Mouse (Mus musculus): Measurements from ENCODE around the gene Atad5.
"Not testable (repeated sequence)": the region's sequence is repeated elsewhere in the genome, so short reads cannot be mapped to it uniquely, and the experiment has no call there.

Atad5 gene

GRCm38 (mm10) chr11:80088917-80089816 lies at the start of gene Atad5:
Gene Atad5 (plus strand): TSS chr11:80089400.
- peak; percentile 90 for DNase-seq (ENCODE audit: low read depth)

- peak; percentile 79 for DNase-seq (ENCODE audit: low read depth)
Observed at GRCm38 (mm10) chr11:80042615-80043418, 46.4 kb upstream of the Atad5 start.

- no peak for DNase-seq (ENCODE audit: low read depth)
Observed at GRCm38 (mm10) chr11:80043419-80043817, 45.8 kb upstream of the Atad5 start.

- DNase-seq (ENCODE audit: low read depth) = no peak
Observed at GRCm38 (mm10) chr11:80046856-80047255, 42.3 kb upstream of the Atad5 start.

GRCm38 (mm10) chr11:80050088-80050487 lies 39.1 kb upstream of the Atad5 start:
- no peak for DNase-seq (ENCODE audit: low read depth)

- no peak for DNase-seq (ENCODE audit: low read depth)
Observed at GRCm38 (mm10) chr11:80052456-80052855, 36.7 kb upstream of the Atad5 start.

GRCm38 (mm10) chr11:80053171-80053570 lies 36.0 kb upstream of the Atad5 start:
- no peak for DNase-seq (ENCODE audit: low read depth)

GRCm38 (mm10) chr11:80054659-80055058 lies 34.5 kb upstream of the Atad5 start:
- no peak for DNase-seq (ENCODE audit: low read depth)

- DNase-seq (ENCODE audit: low read depth) = no peak
Observed at GRCm38 (mm10) chr11:80056141-80056540, 33.1 kb upstream of the Atad5 start.

- no peak for DNase-seq (ENCODE audit: low read depth)
Observed at GRCm38 (mm10) chr11:80062159-80062558, 27.0 kb upstream of the Atad5 start.

GRCm38 (mm10) chr11:80066373-80066772 lies 22.8 kb upstream of the Atad5 start:
- not testable (repeated sequence) for DNase-seq (ENCODE audit: low read depth)

GRCm38 (mm10) chr11:80067558-80067957 lies 21.6 kb upstream of the Atad5 start:
- DNase-seq (ENCODE audit: low read depth) = peak; percentile 85

GRCm38 (mm10) chr11:80069815-80070214 lies 19.4 kb upstream of the Atad5 start:
- no peak for DNase-seq (ENCODE audit: low read depth)

- DNase-seq (ENCODE audit: low read depth) = no peak
Observed at GRCm38 (mm10) chr11:80071039-80071438, 18.2 kb upstream of the Atad5 start.

GRCm38 (mm10) chr11:80072365-80072764 lies 16.8 kb upstream of the Atad5 start:
- no peak for DNase-seq (ENCODE audit: low read depth)

- DNase-seq (ENCODE audit: low read depth) = no peak
Observed at GRCm38 (mm10) chr11:80075608-80076277, 13.5 kb upstream of the Atad5 start.

GRCm38 (mm10) chr11:80077784-80078545 lies 11.2 kb upstream of the Atad5 start:
- DNase-seq (ENCODE audit: low read depth) = no peak

GRCm38 (mm10) chr11:80078831-80079230 lies 10.4 kb upstream of the Atad5 start:
- DNase-seq (ENCODE audit: low read depth) = no peak

GRCm38 (mm10) chr11:80079751-80080150 lies 9.4 kb upstream of the Atad5 start:
- DNase-seq (ENCODE audit: low read depth) = no peak

- DNase-seq (ENCODE audit: low read depth) = no peak
Observed at GRCm38 (mm10) chr11:80080381-80080825, 8.8 kb upstream of the Atad5 start.
